In the genomic region with DNA sequence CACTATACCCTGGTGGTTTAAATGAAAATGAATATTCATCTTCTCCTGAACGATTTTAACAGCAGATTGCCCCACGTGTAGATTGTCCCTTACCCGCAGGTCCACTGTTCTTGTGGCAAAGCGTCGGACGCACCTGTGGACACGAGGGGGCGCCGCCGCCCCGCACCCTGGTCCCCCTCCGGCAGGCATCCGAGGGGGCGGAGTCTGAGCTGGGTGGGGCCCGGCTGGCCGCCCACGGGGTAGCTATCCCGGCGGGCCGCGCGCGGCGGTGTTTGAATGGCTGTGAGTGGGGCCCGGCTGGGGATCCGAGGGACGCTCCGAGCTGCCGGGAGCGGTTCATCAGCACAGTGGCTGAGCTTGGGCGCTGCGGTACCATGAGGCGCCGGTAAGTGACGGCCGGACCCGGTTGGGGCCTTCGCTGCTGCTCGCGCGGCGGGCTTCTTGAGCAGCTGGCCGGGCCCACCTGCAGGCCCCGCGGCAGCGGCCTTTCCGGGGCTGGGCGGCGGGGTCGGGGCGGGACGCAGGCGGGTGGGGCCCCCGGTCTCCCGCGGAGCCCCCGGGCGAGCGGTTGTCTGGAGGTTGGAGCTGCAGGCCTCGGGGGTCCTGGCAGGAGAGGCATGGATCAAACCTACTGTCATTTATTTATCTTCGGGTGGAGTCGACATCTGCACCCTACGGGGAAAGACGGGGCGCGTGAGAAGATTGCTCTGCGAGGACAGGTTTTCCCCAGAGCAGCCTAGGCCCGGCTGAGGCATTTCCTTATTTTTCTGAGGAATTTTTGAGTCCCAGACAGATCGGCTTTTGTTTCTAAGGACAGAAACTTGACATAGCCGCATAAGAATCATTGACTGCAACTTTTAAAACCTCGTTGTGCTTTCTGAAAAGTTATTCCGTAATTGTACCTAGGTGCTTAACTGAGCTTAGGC, we compare ENCODE assay signal across 8 mouse cellular contexts. TPM values are rescaled to one million over a fixed set of nuclear protein-coding genes. Genes with fewer than 3 reads are reported as not detected.
A peak's percentile ranks its signal among the peaks of the same experiment; 100 is the strongest.
DNase-seq lines count a peak whose midpoint lies in the region; ATAC-seq lines count a peak whose summit lies in the region.

Katnbl1 (plus strand) TSS at position 239 of the 926 bp plus-strand sequence.

- H3K9ac ChIP-seq in hindbrain, embryonic 14.5 days = peak within 1 kb of the TSS; percentile 85

- DNase-seq in NIH3T3 (ENCODE audit: low read depth) = peak; percentile 98
- peak; percentile 98 for DNase-seq in cerebellum, postnatal 10 days
- DNase-seq in frontal cortex, postnatal 14 days (ENCODE audit: low spot score in 2 of 2) = peak; percentile 78 to 84
- peak; percentile 93 for DNase-seq in hindbrain, embryonic 14.5 days (ENCODE audit: low spot score)
- peak; percentile 88 to 90 for DNase-seq in layer of hippocampus, postnatal 36 days
- peak; percentile 95 for DNase-seq in lung, postnatal 36 days
- DNase-seq in retina, postnatal 1 day = peak; percentile 95
- DNase-seq in urinary bladder, adult 18-20 months (ENCODE audit: low spot score in 2 of 2) = peak; percentile 92

- peak; percentile 99 for ATAC-seq in hindbrain, embryonic 14.5 days (ENCODE audit: low FRiP score)

- peaks cover 13% of the 10 kb centered on the region for H3K4me1 ChIP-seq in hindbrain, embryonic 14.5 days (replicated peaks; ENCODE audit: control insufficient read depth, insufficient read depth, low read length)

- no peaks in the 10 kb centered on the region for H3K36me3 ChIP-seq in hindbrain, embryonic 14.5 days (replicated peaks; ENCODE audit: control insufficient read depth, insufficient read depth)

- H3K27me3 ChIP-seq in hindbrain, embryonic 14.5 days (ENCODE audit: control insufficient read depth, insufficient read depth, low read length) = peaks cover 5% of the 10 kb centered on the region; the same call in 1 of the 2 replicates

- H3K27ac ChIP-seq in hindbrain, embryonic 14.5 days = peak within 1 kb of the TSS; percentile 74

- WGBS in hindbrain, embryonic 14.5 days = under 1% methylated on average over 71 of the region's 72 CpGs

- peak within 1 kb of the TSS; percentile 61 for H3K4me2 ChIP-seq in hindbrain, embryonic 14.5 days (replicated peaks)

- peak within 1 kb of the TSS; percentile 76 for H3K4me3 ChIP-seq in hindbrain, embryonic 14.5 days (replicated peaks; ENCODE audit: low read length)

- no peaks in the 10 kb centered on the region for H3K9me3 ChIP-seq in hindbrain, embryonic 14.5 days (ENCODE audit: control insufficient read depth, low read length)

RNA-seq across cellular contexts. Expression of gene Katnbl1, which starts in this region (rescaled TPM):
- 36.2 and 42.7 TPM in 2 replicates for polyA plus RNA-seq in hindbrain, embryonic 14.5 days (2014; fragmentation: Nextera tagmentation; extraction: Ambion mirVana)
- total RNA-seq in layer of hippocampus, postnatal 36 days (2021) = 10 to 100 TPM; 11.4 to 12.9 TPM

Comparison
In these comparisons a context has a peak if more than half of its experiments do, and no peak if none do; other contexts are left out.
1. Peak in every context shown above with its lines: DNase-seq, ATAC-seq, H3K4me3 ChIP-seq and H3K27ac ChIP-seq.